Mouse (Mus musculus): Measurements from ENCODE around the gene Gcnt2. TPM values are rescaled to one million over a fixed set of nuclear protein-coding genes. Genes with fewer than 3 reads are reported as not detected.

Gcnt2 gene
- polyA plus RNA-seq, 1 experiment: 2.0 TPM

DNA sequence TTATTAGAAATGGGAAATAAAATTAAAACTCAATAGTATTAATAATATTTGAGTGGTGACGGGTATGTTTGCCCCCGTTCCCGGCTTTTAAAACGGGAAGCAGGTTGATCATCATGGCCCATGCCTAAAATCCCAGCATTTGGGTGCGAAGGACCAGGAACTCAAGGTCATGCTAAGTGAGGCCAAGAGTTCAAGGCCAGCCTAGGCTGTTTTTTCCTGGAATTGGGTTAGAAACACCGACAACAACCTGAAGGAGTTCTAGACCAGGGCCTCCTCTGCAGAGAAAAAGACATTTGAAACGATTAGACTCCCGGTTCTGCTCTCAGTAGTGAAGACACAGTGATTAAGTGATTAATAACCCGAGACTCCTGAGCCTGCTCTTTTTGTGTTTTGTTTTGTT is 3.5 kb downstream of the Gcnt2 start:
- H3K27ac ChIP-seq (ENCODE audit: insufficient read depth, low read length): no peak overlapping the region
- no peaks in the 10 kb centered on the region for H3K27me3 ChIP-seq (ENCODE audit: control insufficient read depth, insufficient read depth, low read length)
- no peak for DNase-seq (ENCODE audit: low read depth in 1 of 2, low spot score in 2 of 2)
- no peaks in the 10 kb centered on the region for H3K36me3 ChIP-seq (ENCODE audit: control insufficient read depth, insufficient read depth, low read length)
- TF ChIP-seq CTCF (IDR thresholded peaks at IDR 0.05; ENCODE audit: extremely low read depth, insufficient read depth, insufficient read length, insufficient replicate concordance): no peak
- no peak for TF ChIP-seq POLR2A (IDR thresholded peaks at IDR 0.05; ENCODE audit: low read depth, low read length)
- H3K4me1 ChIP-seq (ENCODE audit: control insufficient read depth, insufficient read depth, insufficient read length): no peaks in the 10 kb centered on the region; the same call in 1 of the 2 replicates
- H3K4me3 ChIP-seq (ENCODE audit: extremely low read depth, insufficient read depth, insufficient read length): no peak overlapping the region
- 80% methylated on average over 9 of the region's 9 CpGs for WGBS

DNA sequence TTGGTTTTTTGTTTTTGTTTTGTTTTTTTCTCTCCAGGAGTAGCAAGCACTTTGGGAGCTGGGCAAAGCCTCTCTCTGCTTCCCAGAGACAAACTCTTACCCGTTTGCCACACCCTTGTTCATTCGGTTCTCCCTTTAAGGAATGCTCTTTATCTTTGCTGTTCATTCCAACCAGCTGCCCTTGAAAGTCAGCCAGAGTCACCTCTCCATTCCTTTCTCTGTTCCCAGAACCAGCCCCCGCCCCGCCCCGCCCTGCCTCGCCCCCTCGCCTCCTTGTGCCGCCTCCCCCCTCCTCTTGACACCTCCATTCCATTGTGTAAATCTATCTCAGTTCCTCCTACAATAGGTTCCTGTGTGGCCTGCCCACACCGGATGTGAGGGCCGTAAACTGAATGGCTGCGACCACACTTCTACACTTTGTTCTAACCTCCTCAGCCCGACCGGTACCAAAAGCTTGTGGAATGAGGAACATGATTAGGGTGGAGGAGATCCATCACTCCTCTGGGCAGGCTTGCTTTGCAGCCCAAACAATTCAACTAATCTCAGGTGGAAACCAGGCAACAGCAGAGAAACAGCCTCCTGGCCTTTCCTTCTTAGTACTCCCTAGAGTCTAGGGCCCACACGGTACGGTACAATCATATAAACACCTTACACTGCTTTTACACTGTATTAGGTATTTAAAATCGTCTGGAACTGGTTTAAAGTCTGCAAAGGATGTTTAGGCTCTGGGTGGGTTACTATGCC is 9.5 kb downstream of the Gcnt2 start:
- Histone ChIP-seq H3K4me1 (ENCODE audit: control insufficient read depth, insufficient read depth, insufficient read length) (peaks cover 5% of the 10 kb centered on the region; the same call in 1 of the 2 replicates), H3K4me3 (ENCODE audit: extremely low read depth, insufficient read depth, insufficient read length) (no peak overlapping the region), H3K27me3 (ENCODE audit: control insufficient read depth, insufficient read depth, low read length) (no peaks in the 10 kb centered on the region), H3K27ac (ENCODE audit: insufficient read depth, low read length) (no peak overlapping the region), H3K36me3 (ENCODE audit: control insufficient read depth, insufficient read depth, low read length) (no peaks in the 10 kb centered on the region)
- peak in 1 of 2 experiments; percentile 8 for DNase-seq (ENCODE audit: low read depth in 1 of 2, low spot score in 2 of 2)
- no peak for TF ChIP-seq CTCF (IDR thresholded peaks at IDR 0.05; ENCODE audit: extremely low read depth, insufficient read depth, insufficient read length, insufficient replicate concordance)
- TF ChIP-seq POLR2A (IDR thresholded peaks at IDR 0.05; ENCODE audit: low read depth, low read length): no peak
- 10% methylated on average over 16 of the region's 16 CpGs for WGBS

GRCm38 (mm10) chr13:40874021-40874420 is 14.5 kb downstream of the Gcnt2 start:
- no peak for TF ChIP-seq CTCF (IDR thresholded peaks at IDR 0.05; ENCODE audit: extremely low read depth, insufficient read depth, insufficient read length, insufficient replicate concordance)
- TF ChIP-seq POLR2A (IDR thresholded peaks at IDR 0.05; ENCODE audit: low read depth, low read length): no peak
- no peak for DNase-seq (ENCODE audit: low read depth in 1 of 2, low spot score in 2 of 2)
- Histone ChIP-seq H3K36me3 (ENCODE audit: control insufficient read depth, insufficient read depth, low read length) (no peaks in the 10 kb centered on the region), H3K27ac (ENCODE audit: insufficient read depth, low read length) (no peak overlapping the region), H3K4me1 (ENCODE audit: control insufficient read depth, insufficient read depth, insufficient read length) (no peaks in the 10 kb centered on the region; the same call in 1 of the 2 replicates), H3K27me3 (ENCODE audit: control insufficient read depth, insufficient read depth, low read length) (no peaks in the 10 kb centered on the region), H3K4me3 (ENCODE audit: extremely low read depth, insufficient read depth, insufficient read length) (no peak overlapping the region)
- 40% methylated on average over 5 of the region's 5 CpGs for WGBS

GRCm38 (mm10) chr13:40875415-40875814 is 15.9 kb downstream of the Gcnt2 start:
- Histone ChIP-seq H3K36me3 (ENCODE audit: control insufficient read depth, insufficient read depth, low read length) (no peaks in the 10 kb centered on the region), H3K4me3 (ENCODE audit: extremely low read depth, insufficient read depth, insufficient read length) (no peak overlapping the region), H3K4me1 (ENCODE audit: control insufficient read depth, insufficient read depth, insufficient read length) (no peaks in the 10 kb centered on the region), H3K27ac (ENCODE audit: insufficient read depth, low read length) (no peak overlapping the region), H3K27me3 (ENCODE audit: control insufficient read depth, insufficient read depth, low read length) (no peaks in the 10 kb centered on the region)
- no peak for DNase-seq (ENCODE audit: low read depth in 1 of 2, low spot score in 2 of 2)
- 89% methylated on average over 5 of the region's 5 CpGs for WGBS
- TF ChIP-seq POLR2A (IDR thresholded peaks at IDR 0.05; ENCODE audit: low read depth, low read length): no peak

GRCm38 (mm10) chr13:40877589-40877988 is 18.0 kb downstream of the Gcnt2 start:
- DNase-seq (ENCODE audit: low read depth in 1 of 2, low spot score in 2 of 2): no peak
- H3K36me3 ChIP-seq (ENCODE audit: control insufficient read depth, insufficient read depth, low read length): no peaks in the 10 kb centered on the region
- H3K4me3 ChIP-seq (ENCODE audit: extremely low read depth, insufficient read depth, insufficient read length): no peak overlapping the region
- H3K27me3 ChIP-seq (ENCODE audit: control insufficient read depth, insufficient read depth, low read length): no peaks in the 10 kb centered on the region
- no peaks in the 10 kb centered on the region for H3K4me1 ChIP-seq (ENCODE audit: control insufficient read depth, insufficient read depth, insufficient read length)
- 36% methylated on average over 4 of the region's 4 CpGs for WGBS
- no peak for TF ChIP-seq POLR2A (IDR thresholded peaks at IDR 0.05; ENCODE audit: low read depth, low read length)
- H3K27ac ChIP-seq (ENCODE audit: insufficient read depth, low read length): no peak overlapping the region

DNA sequence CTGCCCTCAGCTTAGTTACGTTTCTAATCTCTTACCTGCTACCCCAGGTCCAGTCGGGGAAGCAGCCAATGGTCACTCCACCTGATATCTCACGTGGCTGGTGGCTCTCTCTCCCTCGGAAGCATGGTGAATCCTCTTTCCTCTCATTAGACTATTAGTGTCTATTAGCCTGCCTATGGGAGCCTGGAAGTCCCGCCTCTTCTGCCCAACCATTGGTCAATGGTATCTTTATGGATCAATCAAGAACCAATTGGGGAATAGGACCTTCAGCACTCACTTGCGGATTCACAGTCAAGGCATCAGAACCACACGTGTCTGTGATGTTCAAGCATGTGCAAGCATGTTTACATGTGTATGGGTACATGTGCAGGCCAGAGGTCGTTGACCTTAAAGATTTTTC is 21.0 kb downstream of the Gcnt2 start:
- 91% methylated on average over 8 of the region's 8 CpGs for WGBS
- Histone ChIP-seq H3K4me1 (ENCODE audit: control insufficient read depth, insufficient read depth, insufficient read length) (no peaks in the 10 kb centered on the region), H3K27me3 (ENCODE audit: control insufficient read depth, insufficient read depth, low read length) (no peaks in the 10 kb centered on the region), H3K36me3 (ENCODE audit: control insufficient read depth, insufficient read depth, low read length) (no peaks in the 10 kb centered on the region), H3K27ac (ENCODE audit: insufficient read depth, low read length) (no peak overlapping the region), H3K4me3 (ENCODE audit: extremely low read depth, insufficient read depth, insufficient read length) (no peak overlapping the region)
- DNase-seq (ENCODE audit: low read depth in 1 of 2, low spot score in 2 of 2): no peak
- TF ChIP-seq CTCF (IDR thresholded peaks at IDR 0.05; ENCODE audit: extremely low read depth, insufficient read depth, insufficient read length, insufficient replicate concordance) (no peak), POLR2A (IDR thresholded peaks at IDR 0.05; ENCODE audit: low read depth, low read length) (no peak)

DNA sequence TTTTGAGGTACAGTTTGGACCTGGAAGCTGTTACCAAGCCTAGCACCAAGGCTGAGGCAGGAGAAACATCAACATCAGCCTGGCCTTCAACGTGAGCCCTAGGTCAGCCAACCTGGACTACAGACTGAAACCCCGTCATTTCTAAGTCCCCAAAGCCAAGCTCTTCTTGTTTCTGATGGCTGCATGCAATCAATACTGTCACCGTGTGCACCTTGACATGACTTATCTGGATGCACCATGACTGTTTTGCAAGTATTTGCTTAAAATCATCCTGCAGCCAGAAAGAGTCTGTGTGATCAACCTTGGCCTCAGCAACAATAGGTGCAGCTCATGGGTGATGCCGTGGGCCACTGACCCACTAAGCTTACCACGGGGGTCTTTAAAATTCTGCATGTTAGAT is 23.1 kb downstream of the Gcnt2 start:
- no peak overlapping the region for H3K4me3 ChIP-seq (ENCODE audit: extremely low read depth, insufficient read depth, insufficient read length)
- H3K27me3 ChIP-seq (ENCODE audit: control insufficient read depth, insufficient read depth, low read length): no peaks in the 10 kb centered on the region; the same call in 1 of the 2 replicates
- no peaks in the 10 kb centered on the region for H3K4me1 ChIP-seq (ENCODE audit: control insufficient read depth, insufficient read depth, insufficient read length)
- no peak for DNase-seq (ENCODE audit: low read depth in 1 of 2, low spot score in 2 of 2)
- no peak for TF ChIP-seq CTCF (IDR thresholded peaks at IDR 0.05; ENCODE audit: extremely low read depth, insufficient read depth, insufficient read length, insufficient replicate concordance)
- TF ChIP-seq POLR2A (IDR thresholded peaks at IDR 0.05; ENCODE audit: low read depth, low read length): no peak
- no peak overlapping the region for H3K27ac ChIP-seq (ENCODE audit: insufficient read depth, low read length)
- no peaks in the 10 kb centered on the region for H3K36me3 ChIP-seq (ENCODE audit: control insufficient read depth, insufficient read depth, low read length)
- WGBS: 86% methylated on average over 5 of the region's 5 CpGs

Data from spleen, adult 2 months (tissue).